Mouse (Mus musculus) midbrain, embryonic 13.5 days (tissue): Measurements from ENCODE around the gene Dhodh. TPM values are rescaled to one million over a fixed set of nuclear protein-coding genes. Genes with fewer than 3 reads are reported as not detected.

Source experiments
- ATAC-seq: fragments of 200-750 bp; cut with Nextera tagmentation; 2 replicates; pipeline ENCODE4 v1.8.0; 2017; ENCODE audit warnings: mild to moderate bottlenecking, moderate TSS enrichment, moderate library complexity
- H3K27ac ChIP-seq: fragments of 300-500 bp; sonication (generic); 2 replicates; pipeline ENCODE4 v1.5.1; 2015; ENCODE audit warnings: inconsistent platforms, mild to moderate bottlenecking, moderate library complexity
- H3K27me3 ChIP-seq: fragments of 300-500 bp; sonication (generic); 2 replicates; pipeline ENCODE4 v1.6.1; 2015; ENCODE audit warnings: mild to moderate bottlenecking, inconsistent platforms
- H3K36me3 ChIP-seq: fragments of 300-500 bp; sonication (generic); 2 replicates; pipeline ENCODE4 v1.6.1; 2015; ENCODE audit warnings: mild to moderate bottlenecking, inconsistent platforms
- H3K4me1 ChIP-seq: fragments of 300-500 bp; sonication (generic); replicated peaks from 2 replicates; pipeline ENCODE4 v1.6.1; 2015; ENCODE audit warnings: inconsistent platforms
- H3K4me2 ChIP-seq: fragments of 300-500 bp; sonication (generic); replicated peaks from 2 replicates; pipeline ENCODE4 v1.6.1; 2015; ENCODE audit warnings: moderate library complexity, mild to moderate bottlenecking, inconsistent platforms
- H3K4me3 ChIP-seq: fragments of 300-500 bp; sonication (generic); replicated peaks from 2 replicates; pipeline ENCODE4 v1.5.1; 2015; ENCODE audit warnings: mild to moderate bottlenecking, inconsistent platforms
- H3K9ac ChIP-seq: fragments of 300-500 bp; sonication (generic); replicated peaks from 2 replicates; pipeline ENCODE4 v1.6.1; 2015; ENCODE audit warnings: mild to moderate bottlenecking, inconsistent platforms
- H3K9me3 ChIP-seq: fragments of 300-500 bp; sonication (generic); 2 replicates; pipeline ENCODE4 v1.6.1; 2016; ENCODE audit warnings: mild to moderate bottlenecking, inconsistent platforms
- WGBS: fragments of 180-500 bp; shearing (Covaris S2); methylation state at CpG from one replicate; pipeline ENCODE4 v1.1.7; 2015; 5-methylcytosine and 5-hydroxymethylcytosine counted together
- polyA plus RNA-seq: library from polyadenylated mRNA; unstranded; fragments of >200 nt; fragmentation: Nextera tagmentation; extraction: Ambion mirVana; gene quantifications from 2 replicates; pipeline ENCODE4 v1.2.1, GENCODE M21; 2015

The Dhodh gene
- polyA plus RNA-seq, 1 experiment from 2014 or later: 36.8 TPM

DNA sequence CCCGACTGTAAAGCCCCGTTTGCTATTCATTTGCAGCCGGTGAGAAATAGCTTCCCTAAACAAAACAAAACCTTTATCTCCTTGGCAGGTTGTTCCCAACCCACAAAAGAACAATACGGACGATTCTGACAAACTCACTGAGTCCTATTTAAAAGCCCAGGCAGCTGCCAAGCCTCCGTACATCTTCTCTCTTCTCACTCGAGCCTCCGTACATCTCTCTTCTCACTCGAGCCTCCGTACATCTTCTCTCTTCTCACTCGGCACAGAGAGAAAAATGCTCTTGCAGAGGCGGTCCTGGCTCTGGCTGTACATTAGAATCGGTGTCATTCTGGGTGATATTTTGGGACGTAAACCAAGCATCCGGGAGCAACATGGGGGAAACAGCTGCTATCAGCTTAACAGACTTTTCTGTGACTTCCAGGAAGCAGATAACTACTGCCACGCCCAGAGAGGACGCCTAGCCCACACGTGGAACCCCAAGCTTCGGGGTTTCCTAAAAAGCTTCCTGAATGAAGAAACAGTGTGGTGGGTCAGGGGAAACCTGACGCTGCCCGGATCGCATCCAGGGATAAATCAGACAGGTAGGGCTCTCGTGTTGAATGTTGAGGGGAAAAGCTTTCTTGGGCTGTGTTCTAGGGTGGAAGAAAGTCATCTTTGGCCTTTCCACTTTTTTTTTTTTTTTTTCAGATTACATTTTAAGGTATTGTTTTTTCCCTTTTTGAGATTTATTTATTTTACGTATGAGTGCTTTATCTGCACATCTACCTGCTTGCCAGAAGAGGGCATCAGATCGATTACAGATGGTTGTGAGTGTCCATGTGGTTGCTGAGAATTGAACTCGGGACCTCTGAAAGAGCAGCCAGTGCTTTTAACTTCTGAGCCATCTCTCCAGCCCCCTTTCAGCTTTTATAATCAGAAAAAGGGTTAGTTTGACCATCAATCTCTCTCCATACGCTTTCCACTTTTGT lies 6.1 kb upstream of the Dhodh start, which contains the start of gene Pkd1l3:
TSS of gene Pkd1l3 (plus strand) at position 275 of the 968 bp plus-strand sequence.
- 70% methylated on average over 27 of the region's 27 CpGs for WGBS
- no peak within 1 kb of the TSS for H3K4me2 ChIP-seq

GRCm38 (mm10) chr8:109609153-109609502 lies 655 bp upstream of the Dhodh start:
- peak overlapping the region; percentile 60 for H3K4me3 ChIP-seq
- peaks cover 18% of the 10 kb centered on the region for H3K4me1 ChIP-seq
- no peaks in the 10 kb centered on the region for H3K27me3 ChIP-seq
- H3K36me3 ChIP-seq: peaks cover 14% of the 10 kb centered on the region
- H3K27ac ChIP-seq: peak overlapping the region; percentile 98
- H3K9me3 ChIP-seq: no peaks in the 10 kb centered on the region
- peak overlapping the region; percentile 73 for H3K9ac ChIP-seq
- H3K4me2 ChIP-seq: peak overlapping the region; percentile 84
- no peak for ATAC-seq
- WGBS: 23% methylated on average over 5 of the region's 5 CpGs

More for the DNA sequence above, 6.1 kb upstream of the Dhodh start, which contains the start of gene Pkd1l3:
- 0 out of 2 replicates have a peak within 1 kb of the TSS, but pooled peaks have one; percentile 10 for H3K9ac ChIP-seq
- H3K27me3 ChIP-seq: no peaks in the 10 kb centered on the region
- no peak within 1 kb of the TSS for H3K4me3 ChIP-seq
- H3K27ac ChIP-seq: no peak within 1 kb of the TSS
- no peak for ATAC-seq
- no peaks in the 10 kb centered on the region for H3K36me3 ChIP-seq
- no peaks in the 10 kb centered on the region for H3K9me3 ChIP-seq
- H3K4me1 ChIP-seq: peaks cover under 1% of the 10 kb centered on the region

DNA sequence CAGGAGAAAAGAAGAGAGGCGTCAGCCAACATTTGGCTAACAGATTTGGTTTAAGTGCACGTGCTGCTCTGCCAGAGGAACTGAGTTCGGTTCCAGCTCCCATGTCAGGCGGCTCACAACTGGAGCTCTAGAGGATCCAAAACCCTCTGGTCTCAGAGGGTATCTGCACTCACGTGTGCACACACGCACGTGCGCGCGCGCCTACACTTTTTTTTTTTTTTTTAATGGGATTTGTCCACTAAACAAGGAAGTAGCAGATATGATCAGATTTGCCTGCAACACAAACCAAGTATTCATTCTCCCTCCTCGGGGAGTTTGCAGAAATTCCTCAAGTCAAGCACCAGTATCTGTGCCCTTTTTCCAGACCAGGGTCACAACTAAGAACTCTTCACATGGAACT lies 823 bp downstream of the Dhodh start:
- Histone ChIP-seq H3K9me3 (no peaks in the 10 kb centered on the region), H3K27ac (peak overlapping the region; percentile 98; the same call in 1 of the 2 replicates), H3K36me3 (peaks cover 27% of the 10 kb centered on the region), H3K4me3 (peak overlapping the region; percentile 60), H3K4me1 (peaks cover 18% of the 10 kb centered on the region), H3K27me3 (no peaks in the 10 kb centered on the region), H3K9ac (peak overlapping the region; percentile 70), H3K4me2 (peak overlapping the region; percentile 84)
- no peak for ATAC-seq
- WGBS: 12% methylated on average over 12 of the region's 12 CpGs

DNA sequence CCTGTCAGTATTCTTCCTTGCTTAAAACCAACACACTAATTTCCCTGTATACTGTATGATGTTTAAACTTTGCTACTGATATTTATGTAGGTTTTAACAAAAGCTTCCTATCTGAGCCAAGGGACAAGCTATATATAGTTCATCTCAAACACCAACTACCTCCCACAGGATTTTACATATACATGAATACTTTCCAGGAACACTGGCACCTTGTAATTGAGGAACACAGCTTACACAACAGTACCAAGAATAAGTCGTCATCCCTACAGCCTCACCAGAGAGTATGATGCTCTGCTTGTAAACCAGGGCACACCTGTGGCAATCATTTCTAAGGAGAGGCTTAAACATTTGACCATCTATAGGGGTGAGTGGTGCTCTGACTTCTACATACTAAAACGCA lies 1.7 kb downstream of the Dhodh start:
- no peak overlapping the region for H3K4me3 ChIP-seq
- H3K9ac ChIP-seq: no peak overlapping the region
- H3K27me3 ChIP-seq: no peaks in the 10 kb centered on the region
- WGBS: 82% methylated on average over 2 of the region's 2 CpGs
- ATAC-seq: no peak
- peaks cover 18% of the 10 kb centered on the region for H3K4me1 ChIP-seq
- H3K27ac ChIP-seq: no peak overlapping the region
- H3K4me2 ChIP-seq: no peak overlapping the region
- peaks cover 35% of the 10 kb centered on the region for H3K36me3 ChIP-seq
- H3K9me3 ChIP-seq: no peaks in the 10 kb centered on the region

DNA sequence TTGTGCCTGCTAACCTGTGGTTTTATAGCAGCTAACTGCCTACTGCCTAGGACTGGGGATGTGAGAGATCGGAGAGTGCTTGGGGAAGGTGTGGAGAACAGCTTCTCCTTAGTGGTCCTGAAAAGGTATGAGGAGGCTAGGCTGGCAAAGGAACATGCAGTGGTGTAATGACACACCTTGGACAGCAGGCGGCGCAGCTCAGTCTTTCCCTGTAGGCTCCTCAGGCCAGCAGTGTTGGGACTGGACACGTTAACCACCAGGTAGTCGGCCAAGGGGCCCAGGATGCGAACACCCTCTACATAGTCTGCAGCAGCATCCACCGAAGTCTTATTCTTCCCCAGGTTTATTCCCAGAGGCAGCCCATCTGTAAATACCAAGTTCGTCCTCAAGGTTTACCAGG lies 12.6 kb downstream of the Dhodh start:
- no peak overlapping the region for H3K27ac ChIP-seq
- ATAC-seq: no peak
- H3K36me3 ChIP-seq: peaks cover 54% of the 10 kb centered on the region
- H3K27me3 ChIP-seq: no peaks in the 10 kb centered on the region
- no peak overlapping the region for H3K4me3 ChIP-seq
- H3K9me3 ChIP-seq: no peaks in the 10 kb centered on the region
- H3K4me1 ChIP-seq: no peaks in the 10 kb centered on the region
- no peak overlapping the region for H3K4me2 ChIP-seq
- H3K9ac ChIP-seq: no peak overlapping the region
- 47% methylated on average over 8 of the region's 8 CpGs for WGBS

GRCm38 (mm10) chr8:109593117-109593788 lies 15.2 kb downstream of the Dhodh start:
- Histone ChIP-seq H3K9me3 (no peaks in the 10 kb centered on the region), H3K4me2 (no peak overlapping the region), H3K36me3 (peaks cover 40% of the 10 kb centered on the region), H3K4me1 (no peaks in the 10 kb centered on the region), H3K27ac (no peak overlapping the region), H3K27me3 (no peaks in the 10 kb centered on the region), H3K9ac (no peak overlapping the region), H3K4me3 (no peak overlapping the region)
- 80% methylated on average over 6 of the region's 6 CpGs for WGBS
- ATAC-seq: no peak

- H3K4me1 ChIP-seq: no peaks in the 10 kb centered on the region
- ATAC-seq: no peak
- no peaks in the 10 kb centered on the region for H3K27me3 ChIP-seq
- H3K27ac ChIP-seq: no peak overlapping the region
- peaks cover 39% of the 10 kb centered on the region for H3K36me3 ChIP-seq
- H3K4me3 ChIP-seq: no peak overlapping the region
- H3K9ac ChIP-seq: no peak overlapping the region
- WGBS: 95% methylated on average over 5 of the region's 5 CpGs
- H3K9me3 ChIP-seq: no peaks in the 10 kb centered on the region
- H3K4me2 ChIP-seq: no peak overlapping the region
Measured at GRCm38 (mm10) chr8:109592164-109592563, 16.3 kb downstream of the Dhodh start.

DNA sequence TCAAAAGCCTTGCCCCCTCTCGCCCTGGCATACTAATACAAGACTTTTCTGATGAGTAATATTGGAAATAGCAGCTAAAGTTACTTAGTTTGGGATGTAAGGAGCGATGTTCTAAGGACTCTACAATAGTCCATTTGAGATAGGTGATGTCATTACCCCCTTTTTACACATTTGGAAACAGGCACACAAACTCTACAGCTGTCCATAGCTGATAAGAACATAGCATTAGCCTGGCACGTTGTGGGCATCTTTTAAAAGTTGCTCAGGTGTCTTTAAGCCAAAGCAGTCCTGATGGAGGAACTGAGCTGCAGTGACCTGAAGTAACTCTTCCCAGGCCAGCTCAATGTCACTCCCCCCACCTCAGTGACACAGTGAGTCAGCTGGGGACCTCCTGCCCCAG lies 17.1 kb downstream of the Dhodh start:
- no peak for ATAC-seq
- H3K4me1 ChIP-seq: no peaks in the 10 kb centered on the region
- 89% methylated on average over 3 of the region's 3 CpGs for WGBS
- H3K4me2 ChIP-seq: no peak overlapping the region
- no peak overlapping the region for H3K4me3 ChIP-seq
- no peak overlapping the region for H3K9ac ChIP-seq
- H3K36me3 ChIP-seq: peaks cover 34% of the 10 kb centered on the region
- no peak overlapping the region for H3K27ac ChIP-seq
- H3K27me3 ChIP-seq: no peaks in the 10 kb centered on the region
- no peaks in the 10 kb centered on the region for H3K9me3 ChIP-seq

GRCm38 (mm10) chr8:109590901-109591300 lies 17.6 kb downstream of the Dhodh start:
- Histone ChIP-seq H3K9me3 (no peaks in the 10 kb centered on the region), H3K4me2 (no peak overlapping the region), H3K36me3 (peaks cover 34% of the 10 kb centered on the region), H3K4me3 (no peak overlapping the region), H3K27ac (no peak overlapping the region), H3K4me1 (no peaks in the 10 kb centered on the region), H3K9ac (no peak overlapping the region), H3K27me3 (no peaks in the 10 kb centered on the region)
- WGBS: 90% methylated on average over 9 of the region's 9 CpGs
- ATAC-seq: no peak

GRCm38 (mm10) chr8:109586972-109587504 lies 21.4 kb downstream of the Dhodh start:
- H3K9me3 ChIP-seq: no peaks in the 10 kb centered on the region
- H3K4me1 ChIP-seq: no peaks in the 10 kb centered on the region
- no peak overlapping the region for H3K4me2 ChIP-seq
- H3K36me3 ChIP-seq: peaks cover 6% of the 10 kb centered on the region
- no peak for ATAC-seq
- no peak overlapping the region for H3K27ac ChIP-seq
- no peak overlapping the region for H3K4me3 ChIP-seq
- no peak overlapping the region for H3K9ac ChIP-seq
- 67% methylated on average over 7 of the region's 7 CpGs for WGBS
- H3K27me3 ChIP-seq: no peaks in the 10 kb centered on the region

- Histone ChIP-seq H3K4me1 (no peaks in the 10 kb centered on the region), H3K27me3 (no peaks in the 10 kb centered on the region), H3K9ac (no peak overlapping the region), H3K4me3 (no peak overlapping the region), H3K36me3 (no peaks in the 10 kb centered on the region), H3K9me3 (no peaks in the 10 kb centered on the region), H3K4me2 (no peak overlapping the region), H3K27ac (no peak overlapping the region)
- ATAC-seq: no peak
Measured at GRCm38 (mm10) chr8:109585652-109586051, 22.8 kb downstream of the Dhodh start.

DNA sequence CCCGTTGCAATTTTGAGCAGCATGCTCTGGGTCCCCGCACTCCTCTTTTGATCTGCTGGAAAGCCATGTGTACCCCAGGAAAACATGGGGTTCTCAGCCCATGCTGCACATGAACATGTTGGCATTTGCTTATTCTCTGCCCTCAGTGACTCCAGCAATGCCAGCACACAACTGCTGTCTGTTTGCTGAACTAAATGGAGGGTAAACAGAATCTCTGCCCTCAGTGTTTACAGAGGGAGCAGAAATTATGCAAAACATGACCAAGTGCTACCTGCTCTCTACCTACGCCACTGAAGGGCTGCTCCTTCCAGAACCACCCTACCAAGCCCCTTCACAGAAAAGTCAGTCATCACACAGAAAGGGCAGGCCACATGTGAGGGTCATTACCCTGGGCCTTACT lies 23.6 kb downstream of the Dhodh start:
- WGBS: 91% methylated on average over 3 of the region's 3 CpGs
- no peaks in the 10 kb centered on the region for H3K9me3 ChIP-seq

More for the DNA sequence above, 23.6 kb downstream of the Dhodh start:
- Histone ChIP-seq H3K4me1 (no peaks in the 10 kb centered on the region), H3K4me2 (no peak overlapping the region), H3K36me3 (no peaks in the 10 kb centered on the region), H3K27me3 (no peaks in the 10 kb centered on the region), H3K9ac (no peak overlapping the region), H3K27ac (no peak overlapping the region), H3K4me3 (no peak overlapping the region)
- ATAC-seq: no peak
